Mouse (Mus musculus) fibroblast of lung, adult 2 months (primary cell): Measurements from ENCODE around the gene Pde4b.

Experiments
- DNase-seq: peaks from one replicate; pipeline ENCODE4 v3.0.0-alpha.2; 2011; ENCODE audit warnings: low read depth

The Pde4b gene

GRCm38 (mm10) chr4:102507344-102507743, 420.0 kb downstream of the Pde4b start:
- DNase-seq = no peak

DNA sequence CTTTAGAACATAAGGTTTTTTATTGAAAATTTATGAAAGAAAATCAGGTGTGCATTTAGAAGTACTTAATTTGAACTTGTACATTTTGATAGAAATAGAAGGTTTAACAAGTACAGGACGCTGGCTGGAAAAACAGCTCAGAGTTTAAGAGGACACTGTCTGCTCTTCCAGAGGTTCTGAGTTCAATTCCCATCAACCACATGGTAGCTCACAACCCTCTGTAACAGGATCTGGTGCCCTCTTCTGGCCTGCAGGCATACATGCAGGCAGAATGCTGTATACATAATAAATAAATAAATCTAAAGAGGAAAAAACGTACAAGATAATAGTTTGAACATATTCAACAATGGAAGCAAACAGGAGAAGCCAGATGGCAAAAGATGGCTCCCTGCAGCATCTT, 420.4 kb downstream of the Pde4b start:
- DNase-seq = no peak

DNA sequence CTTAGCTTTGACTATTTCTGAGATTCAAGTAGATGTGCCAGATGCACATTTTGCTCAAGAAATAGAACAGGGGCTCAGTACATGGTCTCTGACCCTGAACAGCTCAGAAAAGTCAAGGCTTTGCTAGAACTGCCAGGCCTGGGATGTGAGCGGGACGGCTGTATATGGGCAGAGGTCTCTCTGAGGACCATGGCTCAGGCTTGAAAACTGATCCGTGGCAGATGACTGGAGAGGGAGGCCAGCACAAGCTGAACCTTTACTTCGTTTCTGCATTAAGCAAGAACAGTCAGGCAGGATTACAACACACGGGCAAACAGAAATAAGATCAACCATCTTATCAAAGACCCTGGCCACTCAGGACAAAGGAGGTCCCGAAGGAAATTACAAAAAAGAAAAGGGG, 422.7 kb downstream of the Pde4b start:
- DNase-seq = no peak

- DNase-seq = no peak
Measured at GRCm38 (mm10) chr4:102510939-102511391, 423.6 kb downstream of the Pde4b start.

- DNase-seq = no peak
Measured at GRCm38 (mm10) chr4:102511511-102511910, 424.2 kb downstream of the Pde4b start.

DNA sequence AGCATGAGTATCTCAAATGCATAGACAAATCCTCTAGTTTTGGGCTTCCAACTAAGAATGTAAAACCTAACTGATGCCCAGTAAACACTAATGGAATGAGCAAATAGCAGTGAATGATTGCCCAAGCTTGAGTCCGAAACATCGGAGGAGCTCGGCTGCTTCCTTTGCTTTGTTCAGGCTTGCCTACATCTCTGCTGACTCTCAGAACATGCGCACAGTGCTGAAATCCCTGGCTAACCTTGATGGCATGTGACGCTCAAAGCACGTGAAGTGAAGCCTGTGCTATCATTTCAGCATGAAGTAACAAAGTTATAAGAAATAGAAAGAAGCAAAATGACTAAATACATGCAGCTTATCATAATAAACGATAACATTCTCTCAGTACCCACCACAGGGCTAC, 425.6 kb downstream of the Pde4b start:
- DNase-seq = no peak

GRCm38 (mm10) chr4:102513514-102513913, 426.2 kb downstream of the Pde4b start:
- DNase-seq = no peak

DNA sequence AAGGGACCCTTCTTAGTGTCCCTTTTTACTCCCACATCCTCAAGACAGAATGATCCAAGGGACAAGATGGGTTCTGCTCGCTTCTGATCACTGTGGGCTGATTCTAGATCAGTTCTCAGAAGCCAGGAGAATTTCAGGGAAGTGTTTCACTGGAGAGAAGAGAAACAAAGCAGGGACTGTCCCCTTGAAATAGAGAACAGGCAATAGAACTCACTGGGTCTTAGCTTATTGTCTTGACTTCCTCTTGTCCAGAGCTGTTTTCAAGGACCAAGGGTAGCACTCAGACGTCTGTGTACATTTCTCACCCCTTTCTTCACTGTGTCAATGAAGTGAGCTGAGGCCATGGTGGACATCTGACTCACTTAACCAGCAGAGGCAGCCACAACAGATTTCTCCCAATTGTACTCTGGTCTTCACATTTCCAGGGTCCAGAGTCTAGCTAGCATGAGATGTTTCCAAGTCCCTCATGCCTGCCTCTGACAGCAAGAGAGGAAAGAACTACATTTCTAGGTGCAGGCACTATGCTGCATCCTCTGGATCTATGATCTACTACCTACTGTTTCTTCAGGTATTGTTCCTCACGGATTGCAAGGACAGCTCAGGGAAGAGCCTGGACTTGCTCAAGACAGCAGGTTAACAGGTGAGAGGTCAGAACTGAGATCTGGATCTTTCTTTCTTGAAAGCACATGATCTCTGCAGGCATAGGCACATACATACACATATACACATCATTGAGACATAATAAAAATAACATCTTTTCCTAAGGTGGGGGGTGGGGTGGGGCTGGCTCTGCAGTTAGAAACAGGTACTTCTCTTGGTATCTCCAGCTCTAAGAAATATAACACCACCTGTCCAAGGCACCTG, 427.9 kb downstream of the Pde4b start:
- no peak for DNase-seq

- no peak for DNase-seq
Measured at GRCm38 (mm10) chr4:102516395-102516794, 429.1 kb downstream of the Pde4b start.

GRCm38 (mm10) chr4:102516982-102517630, 429.8 kb downstream of the Pde4b start:
- no peak for DNase-seq

GRCm38 (mm10) chr4:102517653-102518052, 430.3 kb downstream of the Pde4b start:
- no peak for DNase-seq

GRCm38 (mm10) chr4:102518341-102518740, 431.0 kb downstream of the Pde4b start:
- DNase-seq = no peak

GRCm38 (mm10) chr4:102520669-102521261, 433.4 kb downstream of the Pde4b start:
- DNase-seq = no peak

- DNase-seq = no peak
Measured at GRCm38 (mm10) chr4:102521434-102521833, 434.1 kb downstream of the Pde4b start.

DNA sequence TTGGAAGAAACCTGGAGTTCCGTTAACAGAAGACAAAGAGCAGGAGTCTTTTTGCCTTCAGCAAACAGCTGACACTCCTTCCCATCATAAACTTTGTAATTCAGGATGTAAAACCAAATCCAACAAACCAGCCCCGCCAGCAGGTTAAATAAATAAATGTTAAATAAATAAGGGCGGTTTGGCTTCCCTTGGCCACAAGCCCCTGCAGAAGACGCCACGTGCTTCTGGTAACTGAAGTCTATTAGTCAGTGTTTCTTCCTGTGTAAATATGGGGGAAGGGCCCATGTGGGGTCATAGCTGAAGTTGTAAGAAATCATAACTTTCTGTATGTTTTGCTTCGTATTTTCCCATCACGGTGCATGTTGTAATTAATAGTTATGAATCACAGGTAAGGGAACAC, 440.0 kb downstream of the Pde4b start:
- peak; percentile 28 for DNase-seq

- no peak for DNase-seq
Measured at GRCm38 (mm10) chr4:102530797-102531196, 443.5 kb downstream of the Pde4b start.

DNA sequence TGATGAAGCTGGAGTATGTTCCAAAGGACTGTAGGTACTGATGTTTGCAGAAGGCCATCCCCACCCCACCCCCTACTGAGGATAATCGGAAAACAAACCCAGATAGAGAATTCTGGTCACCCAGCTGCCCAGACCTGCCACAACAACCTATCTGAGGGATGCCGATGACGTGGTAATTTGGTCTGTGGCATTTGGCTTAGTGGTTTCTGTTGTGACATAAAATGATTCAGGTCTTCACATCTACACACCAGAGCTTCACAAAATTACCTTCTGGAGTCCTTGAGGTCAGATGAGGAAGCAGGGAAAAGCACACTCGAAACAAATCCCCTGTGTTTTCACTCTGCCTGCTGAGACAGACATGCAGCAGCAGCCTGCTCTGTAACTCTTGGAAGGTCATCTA, 444.4 kb downstream of the Pde4b start:
- DNase-seq = no peak

- peak; percentile 89 for DNase-seq
Measured at GRCm38 (mm10) chr4:102533183-102534048, 446.1 kb downstream of the Pde4b start.

DNA sequence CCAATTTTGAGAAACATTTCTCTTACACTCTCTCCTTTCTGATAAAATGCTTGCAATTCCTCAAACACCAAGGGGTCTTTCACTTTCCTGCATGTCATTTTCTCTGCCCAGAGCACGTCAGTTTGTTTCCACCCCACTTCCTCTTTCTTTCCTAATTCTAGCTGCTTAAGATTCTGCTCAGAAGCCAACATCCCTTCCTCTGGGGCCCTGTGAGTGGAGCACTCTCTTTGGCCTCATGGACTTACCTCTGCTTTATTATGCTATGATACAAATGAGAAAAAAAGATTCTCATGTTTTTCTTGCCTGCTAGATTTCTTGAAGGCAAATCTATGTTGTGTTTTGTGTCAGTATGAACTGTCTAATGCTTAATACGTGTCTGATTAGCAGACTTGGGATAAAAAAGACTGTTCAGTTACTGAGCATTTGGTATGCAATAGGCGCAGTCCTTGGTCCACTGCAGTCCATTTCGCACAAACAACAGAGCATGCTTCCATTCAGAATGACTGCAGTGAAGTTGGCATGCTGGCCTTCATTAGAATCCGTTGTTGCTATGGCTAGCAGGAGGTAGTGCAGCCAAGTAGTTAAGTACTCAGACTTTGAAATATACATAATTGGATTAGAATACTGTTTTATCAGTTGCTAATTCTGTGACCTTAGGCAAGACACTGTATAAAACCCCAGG, 446.8 kb downstream of the Pde4b start:
- DNase-seq = no peak

DNA sequence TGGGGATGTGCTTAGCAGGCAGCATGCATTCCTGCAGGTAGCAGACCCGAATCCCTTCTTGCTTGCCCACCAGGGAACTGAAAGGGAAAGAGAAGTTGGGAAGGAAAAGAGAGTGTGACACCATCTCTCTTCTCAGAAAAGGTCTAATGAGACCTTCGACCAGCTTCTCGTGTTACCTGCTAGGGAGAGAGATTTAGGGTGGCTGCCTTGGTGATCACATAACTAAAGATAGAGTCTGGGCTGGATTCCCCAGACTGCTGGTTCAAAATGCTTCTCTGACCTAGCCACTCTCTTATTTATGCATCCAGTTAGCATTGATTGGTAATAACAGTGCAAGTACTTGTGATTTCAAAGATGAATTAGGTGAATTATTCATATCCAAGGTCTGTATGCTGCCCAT, 448.5 kb downstream of the Pde4b start:
- DNase-seq = no peak

DNA sequence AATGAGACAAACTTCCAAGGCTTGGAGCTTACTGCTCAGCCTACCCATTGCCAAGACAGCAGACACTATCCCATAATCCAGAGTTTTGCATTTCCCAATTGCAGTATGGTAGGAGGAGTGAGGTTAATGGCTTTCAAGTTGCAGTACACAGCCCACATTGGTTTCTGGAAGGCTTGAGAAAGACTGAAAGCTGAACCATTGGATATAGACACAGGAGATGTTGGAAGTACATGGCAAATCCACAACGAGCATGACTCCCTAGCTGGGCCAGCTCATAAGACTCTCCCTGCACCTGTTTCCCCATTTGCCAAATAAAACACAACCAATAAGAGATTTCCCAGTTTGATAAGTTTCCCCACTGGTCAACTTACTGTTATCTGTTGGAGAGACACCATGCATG, 450.9 kb downstream of the Pde4b start:
- DNase-seq = no peak
